Mouse (Mus musculus) R1 (cell line): Measurements from ENCODE around the gene Gse1.

ENCODE experiments used
- DNase-seq: peaks from one replicate; pipeline ENCODE4 v3.0.0-alpha.2; 2018; ENCODE audit warnings: low read depth, low spot score

The Gse1 gene

DNA sequence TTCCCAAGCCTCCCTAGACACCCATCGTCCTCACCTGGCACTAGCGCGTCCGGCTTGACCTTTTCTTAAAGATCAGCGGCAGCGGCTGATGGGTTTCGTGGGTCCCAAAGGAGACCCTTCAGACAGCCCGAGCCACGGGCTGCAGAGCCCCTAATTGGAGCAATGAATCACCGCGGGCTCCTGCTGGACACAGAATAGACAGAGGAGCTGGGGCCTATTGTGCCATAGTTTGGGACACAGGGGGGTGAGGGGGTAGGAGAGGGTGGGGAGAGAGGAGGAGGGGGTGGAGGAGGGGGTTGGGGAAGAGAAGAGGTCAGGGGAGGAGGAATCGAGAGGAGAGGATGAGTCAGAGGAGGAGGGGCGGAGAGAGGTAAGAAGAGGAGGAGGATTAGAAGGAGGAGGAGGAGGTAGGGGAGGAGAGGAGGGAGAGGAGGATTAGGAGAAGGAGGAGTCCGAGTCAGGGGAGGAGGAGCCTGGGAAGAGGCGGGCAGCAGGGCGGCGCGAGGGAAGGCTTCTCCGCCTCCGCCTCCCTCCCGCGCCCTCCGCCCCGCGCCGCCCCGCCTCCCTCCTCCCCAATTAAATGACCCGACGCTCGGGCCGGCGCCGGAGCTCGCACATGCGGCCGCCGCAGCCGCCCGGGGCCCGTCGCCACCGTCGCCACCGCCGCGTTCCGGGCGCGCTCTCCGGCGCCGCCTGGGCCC is at the start of gene Gse1:
TSS of gene Gse1 (plus strand) at position 566 of the 701 bp plus-strand sequence.
- peak; percentile 92 for DNase-seq

DNA sequence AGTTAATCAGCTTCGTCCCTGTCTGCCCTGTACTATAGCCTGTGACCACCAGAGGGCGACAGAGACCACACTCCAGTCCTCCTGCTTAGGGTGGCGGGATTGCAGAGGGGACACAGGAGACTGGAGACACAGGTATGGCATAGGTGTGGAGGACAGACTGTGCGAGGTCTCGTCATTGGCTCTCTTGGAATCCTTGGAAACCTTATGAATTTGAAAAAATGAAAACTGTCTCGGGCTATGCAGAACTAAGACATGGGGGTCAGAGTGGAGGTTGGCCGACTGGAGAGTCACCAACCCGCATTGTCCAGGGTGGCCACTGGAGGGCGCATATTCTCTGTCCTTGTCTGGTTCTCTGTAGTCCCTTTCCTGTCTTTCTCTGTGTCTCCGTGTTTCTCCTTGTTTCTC is 49.2 kb upstream of the Gse1 start:
- peak; percentile 85 for DNase-seq

DNA sequence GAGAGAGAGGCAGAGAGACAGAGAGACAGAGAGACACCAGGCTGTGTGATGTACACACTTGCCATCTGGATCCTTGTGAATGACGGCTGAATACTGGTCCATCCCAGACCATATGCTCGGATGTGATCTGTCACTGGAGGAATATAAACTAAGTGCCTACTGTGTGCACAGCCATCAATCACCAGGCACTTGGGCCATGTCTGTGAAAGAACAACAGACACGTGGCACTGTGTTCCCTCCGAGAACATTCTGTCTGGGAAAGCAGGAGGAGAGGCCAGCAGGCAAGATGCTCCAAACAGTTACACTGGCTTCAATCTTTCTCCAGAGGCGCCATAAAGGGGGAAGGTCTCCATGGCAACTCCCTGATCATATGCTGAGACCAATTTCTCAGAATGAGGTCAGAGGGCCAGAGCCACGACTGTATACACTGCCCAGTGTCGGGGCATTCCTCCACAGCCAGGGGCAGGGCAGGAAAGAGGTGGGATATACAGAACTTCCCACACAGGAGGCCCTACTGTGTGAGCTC is 47.7 kb upstream of the Gse1 start:
- DNase-seq, result no peak

DNA sequence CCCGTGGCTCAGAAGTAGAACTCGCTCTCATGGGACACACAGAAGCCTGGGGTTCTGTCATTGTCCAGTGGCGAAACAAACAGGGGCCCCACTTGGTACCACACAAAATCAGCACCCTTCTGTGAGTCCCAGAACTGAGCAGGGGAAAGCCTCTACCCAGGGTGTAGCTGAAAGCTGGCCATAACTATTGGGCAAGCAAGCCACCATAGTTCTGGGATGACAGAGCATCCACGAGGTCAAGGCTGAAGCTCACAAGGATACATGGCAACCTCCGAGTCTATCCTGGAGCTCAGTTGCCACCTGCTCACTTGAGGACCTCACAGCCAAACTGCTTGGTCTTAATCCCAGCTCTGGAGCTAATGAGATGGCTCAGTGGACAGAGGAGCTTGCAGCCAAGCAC is 47.0 kb upstream of the Gse1 start:
- DNase-seq, result no peak

DNA sequence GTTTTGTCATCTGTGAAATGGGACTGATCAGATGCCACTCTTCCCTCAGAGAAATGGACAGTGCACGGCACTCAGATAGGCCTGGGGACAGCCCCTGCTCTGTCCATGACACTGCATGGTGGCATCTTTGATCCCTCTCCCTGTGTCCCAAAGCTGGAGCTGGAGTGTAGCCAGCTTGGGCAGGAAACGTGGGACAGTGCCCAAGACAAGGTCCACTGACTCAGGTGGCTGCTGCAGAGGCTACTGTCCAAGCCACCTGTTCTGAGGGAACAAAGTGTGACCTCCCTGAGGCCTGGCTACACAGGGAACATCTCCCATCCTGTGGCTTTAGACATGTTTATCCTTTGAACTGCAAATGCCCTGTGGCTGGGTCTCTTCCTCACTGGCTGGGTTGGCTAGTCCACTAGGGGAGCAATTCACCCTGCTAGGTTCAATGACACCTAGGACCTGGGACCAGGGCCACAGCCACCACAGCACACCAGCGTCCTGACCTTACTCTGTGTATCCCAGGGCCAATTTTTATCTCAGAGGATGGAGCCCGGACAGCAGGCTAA is 46.3 kb upstream of the Gse1 start:
- DNase-seq, result no peak

DNA sequence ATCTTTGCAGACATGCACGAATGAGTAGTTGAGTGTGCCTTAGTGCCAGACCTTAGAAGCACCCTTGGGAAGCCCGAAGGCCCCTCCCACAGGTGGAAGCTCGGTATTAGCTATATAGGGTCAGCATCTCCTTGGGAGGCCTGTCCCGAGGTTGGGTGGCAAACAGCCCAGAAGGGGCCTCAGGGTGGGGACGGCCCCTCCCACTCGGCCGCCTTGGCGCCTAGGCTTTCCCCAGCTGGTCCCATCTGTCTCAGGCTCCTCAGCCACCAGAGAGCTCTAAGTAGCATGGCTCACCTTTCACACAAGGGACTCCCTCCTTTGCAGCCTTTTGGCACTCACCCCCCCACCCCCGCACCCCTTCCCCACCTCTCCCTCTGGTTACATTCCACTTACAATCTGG is 43.9 kb upstream of the Gse1 start:
- no peak for DNase-seq

DNA sequence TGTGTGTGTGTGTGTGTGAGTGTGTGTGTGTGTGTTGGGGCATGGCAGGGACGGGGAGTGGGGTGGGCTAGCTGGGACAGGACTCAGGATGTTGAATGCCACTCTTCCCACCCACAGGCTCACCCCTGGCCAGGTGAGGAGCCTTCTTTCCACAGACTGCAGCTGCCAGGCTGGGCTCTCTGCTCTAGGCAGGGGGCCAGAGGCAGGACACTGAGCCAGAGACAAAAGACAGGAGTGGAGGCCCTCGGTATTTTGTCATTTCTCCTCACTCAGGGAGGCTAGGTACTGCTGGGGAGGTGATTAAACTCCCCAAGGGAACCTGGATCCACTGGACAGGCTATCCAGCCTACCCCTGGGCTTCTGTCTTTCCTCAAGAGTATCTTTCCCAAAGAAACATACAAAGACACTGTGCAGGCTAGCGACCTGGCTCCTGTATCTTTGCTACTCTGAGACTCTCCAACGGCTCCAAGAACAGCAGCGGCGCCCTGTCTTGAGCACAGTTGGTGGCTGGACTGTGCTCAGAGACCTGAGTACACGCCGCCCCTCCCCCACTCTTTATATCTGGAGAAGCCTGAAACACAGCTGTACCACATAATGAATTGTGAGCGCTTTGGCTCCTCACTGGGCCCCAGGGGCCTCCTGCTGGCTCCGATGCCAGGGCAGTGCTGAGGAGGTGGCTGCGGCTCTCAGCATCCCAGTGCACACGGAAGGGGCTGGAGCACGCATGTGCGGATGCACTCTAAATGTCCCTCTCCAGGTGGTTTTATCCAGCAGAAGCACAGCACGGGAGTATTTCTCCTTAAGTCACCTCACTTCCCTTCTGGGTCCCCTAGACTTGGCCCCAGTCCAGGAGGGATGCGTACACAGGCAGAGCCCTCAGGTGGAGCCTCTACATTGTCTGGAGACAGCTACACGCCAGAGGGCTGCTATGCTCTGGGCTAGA is 43.1 kb upstream of the Gse1 start:
- no peak for DNase-seq

DNA sequence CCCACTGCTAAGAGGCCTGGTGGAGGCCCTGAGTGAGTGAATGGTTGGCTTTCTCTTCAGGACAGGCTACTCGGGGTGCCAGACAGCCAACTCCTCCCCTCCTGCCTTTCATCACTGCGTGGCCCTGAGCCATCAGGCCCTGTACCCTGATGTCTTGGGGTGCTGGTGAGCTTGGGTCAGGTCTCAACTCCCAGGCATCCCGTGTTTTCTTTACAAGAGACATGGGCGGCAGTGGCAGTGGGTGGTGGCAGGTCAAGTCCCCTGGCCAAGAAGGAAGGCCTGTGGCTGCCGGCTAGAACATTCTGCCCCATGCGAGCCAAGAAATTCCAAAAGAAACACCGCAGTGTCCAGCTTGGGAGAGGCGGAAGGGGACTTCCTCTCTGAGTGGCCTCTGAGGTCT is 41.8 kb upstream of the Gse1 start:
- DNase-seq, result no peak

DNA sequence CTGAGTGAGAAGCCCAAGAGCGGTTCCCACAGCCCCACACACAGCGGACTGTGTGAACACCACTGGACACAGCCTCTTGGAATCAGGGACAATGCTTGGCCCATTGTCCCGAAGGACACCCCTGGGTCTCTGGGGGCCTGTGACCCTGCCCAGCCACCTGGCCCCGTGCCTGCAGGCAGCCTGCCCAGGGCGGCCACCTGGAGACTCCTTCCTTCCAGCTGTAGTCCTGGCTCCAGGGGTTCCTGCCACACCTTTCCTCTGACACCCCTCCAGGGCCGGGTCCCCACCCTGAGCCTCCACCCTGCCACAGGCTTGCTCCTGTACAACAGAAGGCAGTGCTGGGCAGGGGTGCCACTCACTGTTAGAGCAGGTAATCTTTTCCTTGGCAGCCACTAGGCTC is 39.7 kb upstream of the Gse1 start:
- no peak for DNase-seq

DNA sequence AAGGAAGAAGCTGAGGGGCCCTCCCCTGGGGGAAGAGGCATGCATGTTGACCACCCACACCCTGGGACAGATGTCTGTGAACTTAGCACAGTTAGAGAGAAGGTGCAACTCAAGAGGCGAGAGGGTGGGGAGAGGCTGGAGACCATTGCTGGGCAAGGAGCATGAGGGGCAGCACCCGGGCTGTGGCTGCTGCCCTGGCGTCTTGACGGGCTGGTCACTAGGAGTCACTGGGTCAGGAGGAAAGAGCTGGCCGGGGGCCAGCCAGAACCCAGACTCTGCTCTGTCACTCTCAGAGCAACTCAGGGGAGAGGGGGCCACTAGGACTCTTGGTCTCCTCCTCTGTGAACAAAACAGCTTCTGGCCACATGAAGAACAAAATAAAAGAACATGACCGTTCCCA is 38.8 kb upstream of the Gse1 start:
- no peak for DNase-seq

DNA sequence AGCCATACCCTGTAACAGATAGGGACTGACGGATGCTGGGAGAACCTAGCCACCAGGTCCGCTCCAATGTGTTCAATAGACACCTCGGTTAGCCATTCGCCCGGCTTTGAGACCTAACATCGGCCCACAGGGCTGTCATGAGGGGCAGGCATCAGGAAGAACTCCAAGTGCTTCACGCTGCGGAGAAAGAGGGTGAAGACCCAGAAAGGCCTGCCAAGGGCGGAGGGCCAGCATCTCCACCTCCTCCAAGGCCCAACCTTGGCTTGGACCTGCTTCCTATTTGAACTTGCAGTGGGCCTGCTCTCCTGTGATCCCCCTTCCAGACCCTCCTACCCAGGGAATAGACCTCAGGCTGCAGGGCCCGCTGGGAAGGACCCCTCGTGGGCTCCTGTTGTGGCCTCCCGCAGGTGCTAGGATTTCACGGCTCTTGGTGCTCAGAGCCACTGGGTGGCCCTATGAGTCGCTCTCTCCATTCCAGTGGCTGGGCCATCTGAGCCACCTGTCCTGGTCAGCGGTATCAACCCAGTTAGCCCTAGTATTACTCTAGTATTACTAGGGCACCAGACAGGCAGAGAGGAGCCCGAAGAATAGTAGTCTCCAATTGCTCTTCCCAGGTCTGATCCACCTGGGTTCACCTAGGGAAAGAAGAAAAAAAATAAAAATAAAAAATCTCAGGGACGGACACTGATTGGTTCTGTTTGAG is 38.0 kb upstream of the Gse1 start:
- DNase-seq, result no peak

DNA sequence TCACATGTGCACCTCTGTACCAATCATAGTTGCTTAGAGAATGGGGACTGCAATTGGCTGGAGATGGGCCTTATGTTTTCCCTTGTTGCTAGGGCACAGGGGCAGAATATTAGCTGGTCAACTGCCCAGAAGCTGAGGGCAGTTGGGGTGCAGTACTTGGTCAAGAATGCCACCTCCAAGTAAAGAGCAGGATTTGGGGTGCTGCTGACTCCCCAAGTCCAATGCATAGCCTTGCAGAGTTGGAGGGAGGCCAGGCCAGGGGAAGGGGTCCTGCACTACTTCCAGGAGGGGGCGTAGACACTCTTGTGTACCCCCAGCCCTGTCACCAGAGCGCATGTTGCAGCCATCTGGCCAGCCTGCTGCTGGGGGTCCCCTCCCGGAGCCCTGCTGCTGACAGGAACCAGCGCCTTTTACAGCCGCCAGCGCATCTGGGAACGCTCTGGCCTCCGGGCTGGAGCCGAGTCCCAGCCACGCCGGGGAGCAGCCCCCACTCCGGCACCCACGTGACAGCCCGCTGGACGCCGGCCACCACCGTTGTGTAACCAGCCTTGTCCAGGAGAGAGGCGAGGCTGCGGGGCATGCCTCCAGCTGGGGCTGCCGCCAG is 37.3 kb upstream of the Gse1 start:
- no peak for DNase-seq

DNA sequence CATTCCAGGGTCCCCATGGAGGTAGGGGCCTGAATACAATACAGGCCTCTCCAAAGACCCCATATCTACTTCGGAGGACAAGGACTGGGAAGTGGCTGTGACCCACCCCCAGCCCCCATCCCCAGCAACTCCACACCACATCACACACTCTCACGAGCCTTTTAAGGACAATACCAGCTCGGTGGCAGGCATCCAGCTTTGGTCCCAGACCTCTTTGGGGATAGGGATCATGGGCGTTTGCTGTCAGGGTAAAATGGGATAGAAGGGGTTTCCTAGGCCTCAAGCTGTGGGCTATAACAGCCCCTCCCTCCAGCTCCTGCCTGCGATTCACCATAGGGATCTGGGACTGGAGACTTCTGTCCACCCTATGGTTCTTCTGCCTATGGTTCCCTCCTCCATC is 36.6 kb upstream of the Gse1 start:
- no peak for DNase-seq

DNA sequence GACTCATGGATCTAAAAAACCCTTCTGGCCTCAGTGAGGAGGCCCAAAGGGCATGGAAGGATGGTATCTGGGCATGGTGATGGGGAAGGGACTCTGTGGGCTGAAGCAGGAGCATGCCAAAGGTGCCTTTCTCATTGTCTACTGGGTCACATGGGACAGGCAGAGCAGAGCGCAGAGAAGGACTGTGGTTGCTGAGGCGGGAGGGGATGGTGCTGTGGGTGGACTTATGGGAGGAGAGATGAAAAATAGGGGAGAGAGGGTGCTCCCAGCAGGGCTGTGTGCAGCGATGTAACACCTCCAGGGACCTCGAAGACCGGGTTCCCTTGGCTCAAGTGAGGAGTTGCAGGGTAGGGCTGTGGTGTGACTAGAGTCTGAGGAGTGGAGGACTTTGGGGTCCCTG is 36.1 kb upstream of the Gse1 start:
- DNase-seq, result no peak

DNA sequence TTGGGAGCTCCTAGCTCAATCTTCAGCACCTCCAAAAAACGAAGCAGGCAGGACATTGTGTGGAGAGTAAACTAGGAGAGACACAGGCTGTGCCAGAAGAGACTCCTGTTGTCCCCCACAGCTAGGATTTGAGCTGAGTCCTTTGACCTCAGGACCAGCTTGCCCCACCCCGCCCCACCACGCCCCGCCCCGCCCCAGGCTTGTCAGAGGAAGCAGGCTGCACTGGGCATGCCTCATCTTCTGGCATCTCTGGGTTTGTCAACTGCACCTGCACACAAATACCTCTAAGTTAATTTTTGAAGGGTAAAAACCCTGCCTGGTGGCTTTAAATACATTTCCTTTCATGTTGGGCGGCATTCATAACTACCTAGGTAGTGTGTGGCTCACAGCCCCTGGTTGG is 26.9 kb upstream of the Gse1 start:
- no peak for DNase-seq

DNA sequence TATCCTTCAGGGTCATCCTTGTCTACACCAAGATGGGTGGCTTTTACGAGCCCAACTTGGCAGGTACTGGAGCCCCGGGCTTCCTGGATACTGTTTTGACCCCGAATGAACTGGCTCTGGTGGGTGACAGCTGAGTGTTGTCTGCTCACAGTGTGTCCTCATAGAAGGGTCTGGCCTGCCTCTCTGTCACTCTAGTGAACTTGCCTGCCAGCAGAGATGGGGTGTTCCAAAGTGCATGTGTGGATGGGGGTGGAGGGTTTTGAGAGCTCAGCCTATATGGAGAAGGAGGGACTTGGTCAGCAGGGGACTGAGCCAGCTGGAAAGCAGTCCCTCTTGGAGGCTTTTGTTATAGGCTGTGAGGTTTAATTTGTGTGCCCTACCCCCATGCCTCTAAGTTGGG is 25.7 kb upstream of the Gse1 start:
- DNase-seq, result no peak

DNA sequence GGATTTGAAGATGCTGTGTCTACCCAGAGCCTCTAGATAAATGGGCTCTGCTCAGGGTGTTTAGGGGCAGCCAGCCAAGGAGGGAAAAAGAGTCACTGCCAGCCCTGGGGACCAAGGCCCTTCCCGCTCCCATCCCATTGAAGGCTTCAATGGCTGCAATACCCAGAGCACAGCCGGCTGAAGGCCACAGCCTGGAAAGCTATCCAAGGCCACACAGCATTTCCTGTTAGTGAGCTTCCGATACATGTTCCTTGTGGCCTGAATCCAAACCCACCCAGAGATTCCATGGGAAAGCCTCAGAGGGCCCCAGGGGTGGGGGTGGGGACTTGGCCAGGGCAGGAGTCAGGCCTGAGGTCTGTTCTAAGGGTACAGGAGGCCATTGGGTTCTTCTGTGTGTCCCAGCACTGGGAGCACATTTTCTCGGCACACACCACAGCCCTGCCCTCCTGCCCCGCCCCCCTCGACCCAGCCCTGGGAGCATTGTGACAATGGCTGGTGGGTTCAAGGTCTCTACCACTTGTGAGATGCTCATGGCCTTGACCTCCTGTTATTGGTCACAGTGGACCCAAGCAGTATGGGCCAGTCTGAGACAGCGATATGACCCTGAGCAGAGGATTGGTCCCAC is 23.4 kb upstream of the Gse1 start:
- DNase-seq, result no peak

DNA sequence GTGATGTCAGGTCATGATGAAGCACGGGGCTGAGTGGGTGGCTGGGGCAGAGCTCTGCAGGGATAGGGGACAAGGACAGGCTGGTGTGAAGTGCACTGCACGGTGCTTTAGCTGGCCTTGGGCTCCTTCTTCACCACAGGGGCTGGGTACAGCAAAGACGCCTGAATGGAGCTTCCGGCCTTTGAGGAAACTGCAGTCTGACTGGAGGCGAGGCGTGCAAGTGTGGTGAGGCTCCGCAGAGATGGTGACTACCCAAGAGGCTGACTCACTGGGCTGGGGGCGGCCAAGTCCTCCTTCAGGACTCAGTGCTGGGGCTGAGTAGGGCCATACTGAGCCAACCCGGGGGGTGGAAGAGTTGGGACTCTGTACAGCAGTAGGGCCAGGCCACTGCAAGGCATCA is 22.3 kb upstream of the Gse1 start:
- no peak for DNase-seq

DNA sequence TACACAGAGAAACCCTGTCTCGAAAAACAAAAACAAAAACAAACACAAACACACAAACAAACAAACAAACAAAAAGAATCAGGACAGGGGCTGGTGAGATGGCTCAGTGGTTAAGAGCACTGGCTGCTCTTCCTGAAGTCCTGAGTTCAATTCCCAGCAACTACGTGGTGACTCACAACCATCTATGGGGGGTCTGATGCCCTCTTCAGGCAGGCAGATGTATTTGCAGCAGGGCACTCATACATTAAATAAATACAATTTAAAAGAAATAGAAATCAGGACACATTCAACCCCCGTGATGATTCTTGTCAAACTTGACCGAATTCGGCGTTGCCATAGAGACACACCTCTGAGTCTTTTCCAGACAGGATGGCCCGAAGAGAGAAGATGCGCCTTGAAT is 20.9 kb upstream of the Gse1 start:
- no peak for DNase-seq

DNA sequence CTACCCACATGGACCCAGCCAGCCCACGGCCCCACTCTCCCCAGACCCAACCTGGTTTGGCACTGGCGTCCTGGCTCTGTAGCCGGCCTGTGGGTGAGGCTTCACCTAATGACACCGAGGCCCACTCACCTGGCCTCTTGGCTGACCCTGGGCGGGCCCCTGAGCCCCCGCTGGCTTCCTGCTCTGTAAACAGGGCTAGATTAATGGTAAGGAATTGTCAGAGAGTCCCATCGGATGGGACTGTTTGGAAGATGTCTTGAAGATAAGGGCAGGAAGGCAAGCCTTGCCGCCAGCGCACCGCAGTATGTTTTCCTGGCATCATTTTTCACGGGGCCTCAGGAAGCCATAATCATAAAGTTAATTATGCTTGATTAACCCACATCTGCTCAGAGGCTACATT is 20.1 kb upstream of the Gse1 start:
- DNase-seq, result peak; percentile 26

DNA sequence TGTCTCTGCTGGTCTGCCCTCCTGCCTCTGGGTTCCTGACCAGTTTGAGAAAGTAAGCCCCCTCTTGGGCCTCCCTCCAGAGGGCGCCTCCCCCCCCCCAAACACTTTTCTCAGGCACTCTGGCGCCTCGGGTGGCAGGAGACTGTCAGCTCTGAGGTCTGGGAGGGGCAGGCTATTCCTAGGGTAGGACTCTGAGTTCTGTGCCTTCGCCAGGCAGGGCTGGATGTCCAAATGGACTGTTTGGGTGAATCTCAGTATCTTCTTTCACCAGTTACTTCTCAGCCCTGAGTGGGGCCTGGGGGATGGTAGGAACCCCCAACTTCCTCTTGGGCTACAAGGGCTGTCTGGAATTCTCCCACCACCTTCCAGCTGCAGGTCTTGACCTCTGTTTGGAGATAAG is 16.9 kb upstream of the Gse1 start:
- peak; percentile 38 for DNase-seq
